Mouse (Mus musculus) neural tube, embryonic 14.5 days (tissue): ENCODE results near the gene Msantd4. TPM values are rescaled to one million over a fixed set of nuclear protein-coding genes. Genes with fewer than 3 reads are reported as not detected.
"Not testable (repeated sequence)": the region's sequence is repeated elsewhere in the genome, so short reads cannot be mapped to it uniquely, and the experiment has no call there.

Source experiments
- ATAC-seq: fragments of 200-750 bp; cut with Nextera tagmentation; 2 replicates; pipeline ENCODE4 v1.8.0; 2017; ENCODE audit warnings: low read depth, mild to moderate bottlenecking, moderate TSS enrichment, moderate library complexity
- H3K27ac ChIP-seq: fragments of 300-500 bp; sonication (generic); 2 replicates; pipeline ENCODE4 v1.5.1; 2014; ENCODE audit warnings: low read depth, mild to moderate bottlenecking, control low read depth, low read length, moderate library complexity, mixed read lengths
- H3K27me3 ChIP-seq: fragments of 300-500 bp; sonication (generic); 2 replicates; pipeline ENCODE4 v1.6.1; 2014; ENCODE audit warnings: low read length; ENCODE audit not compliant: control insufficient read depth, insufficient read depth
- H3K36me3 ChIP-seq: fragments of 300-500 bp; sonication (generic); 2 replicates; pipeline ENCODE4 v1.6.1; 2014; ENCODE audit warnings: low read length, mixed read lengths; ENCODE audit not compliant: control insufficient read depth, insufficient read depth
- H3K4me1 ChIP-seq: fragments of 300-500 bp; sonication (generic); 2 replicates; pipeline ENCODE4 v1.6.1; 2014; ENCODE audit warnings: low read length; ENCODE audit not compliant: control insufficient read depth, insufficient read depth
- H3K4me2 ChIP-seq: fragments of 300-500 bp; sonication (generic); 2 replicates; pipeline ENCODE4 v1.6.1; 2014; ENCODE audit warnings: mild to moderate bottlenecking, low read depth, low read length, control low read depth
- H3K4me3 ChIP-seq: fragments of 300-500 bp; sonication (generic); 2 replicates; pipeline ENCODE4 v1.5.1; 2014; ENCODE audit warnings: low read depth, low read length, control low read depth, mixed read lengths
- H3K9ac ChIP-seq: fragments of 300-500 bp; sonication (generic); replicated peaks from 2 replicates; pipeline ENCODE4 v1.6.1; 2014; ENCODE audit warnings: low read depth, mild to moderate bottlenecking, control low read depth, low read length, mixed read lengths
- H3K9me3 ChIP-seq: fragments of 300-500 bp; sonication (generic); 2 replicates; pipeline ENCODE4 v1.6.1; 2016; ENCODE audit warnings: low read length; ENCODE audit not compliant: control insufficient read depth
- WGBS: fragments of 180-500 bp; shearing (Covaris S2); extraction: QIAGEN DNeasy Blood & Tissue Kit; methylation state at CpG from one replicate; pipeline ENCODE4 v1.1.7; 2014; 5-methylcytosine and 5-hydroxymethylcytosine counted together
- microRNA-seq: library from miRNA; unstranded; fragments of <30 nt; microRNA quantifications from one replicate; pipeline ENCODE4, GENCODE M21; 2016
- polyA plus RNA-seq: library from polyadenylated mRNA; unstranded; fragments of >200 nt; fragmentation: Nextera tagmentation; extraction: Ambion mirVana; gene quantifications from 2 replicates; pipeline ENCODE4 v1.2.1, GENCODE M21; 2014

Gene Msantd4
- polyA plus RNA-seq = 44.7 and 54.1 TPM in 2 replicates

- Histone ChIP-seq H3K9ac (peak within 1 kb of the TSS; percentile 68), H3K36me3 (no peaks in the 10 kb centered on the region), H3K27ac (peak within 1 kb of the TSS; percentile 64), H3K4me1 (peaks cover 9% of the 10 kb centered on the region; the same call in 1 of the 2 replicates), H3K9me3 (no peaks in the 10 kb centered on the region), H3K4me3 (peak within 1 kb of the TSS; percentile 67), H3K4me2 (peak within 1 kb of the TSS; percentile 56), H3K27me3 (no peaks in the 10 kb centered on the region)
- ATAC-seq = peak; percentile 100
- 1% methylated on average over 31 of the region's 31 CpGs for WGBS
Measured at GRCm38 (mm10) chr9:4375828-4376639, at the start of gene Msantd4. TSS of gene Msantd4 (plus strand) at chr9:4376562.

- Histone ChIP-seq H3K4me2 (no peak overlapping the region), H3K27me3 (no peaks in the 10 kb centered on the region), H3K9me3 (no peaks in the 10 kb centered on the region), H3K27ac (no peak overlapping the region), H3K4me3 (no peak overlapping the region), H3K9ac (no peak overlapping the region), H3K4me1 (no peaks in the 10 kb centered on the region), H3K36me3 (no peaks in the 10 kb centered on the region)
- WGBS = 91% methylated on average over 1 of the region's 1 CpGs
- ATAC-seq = no peak
Measured at GRCm38 (mm10) chr9:4353163-4353562, 23.2 kb upstream of the Msantd4 start.

GRCm38 (mm10) chr9:4376640-4377120 is 318 bp downstream of the Msantd4 start:
- WGBS = under 1% methylated on average over 15 of the region's 15 CpGs
- ATAC-seq = no peak; the same call in 1 of the 2 replicates

GRCm38 (mm10) chr9:4400801-4401200 is 24.4 kb downstream of the Msantd4 start:
- not testable (repeated sequence) for H3K36me3 ChIP-seq, H3K4me1 ChIP-seq, H3K9me3 ChIP-seq, H3K4me2 ChIP-seq, ATAC-seq, H3K27ac ChIP-seq, H3K27me3 ChIP-seq, H3K9ac ChIP-seq, H3K4me3 ChIP-seq
- 95% methylated on average over 11 of the region's 11 CpGs for WGBS

More at GRCm38 (mm10) chr9:4376640-4377120, 318 bp downstream of the Msantd4 start:
- H3K27me3 ChIP-seq = no peaks in the 10 kb centered on the region
- H3K4me1 ChIP-seq = peaks cover 9% of the 10 kb centered on the region; the same call in 1 of the 2 replicates
- H3K9me3 ChIP-seq = no peaks in the 10 kb centered on the region
- H3K4me3 ChIP-seq = peak overlapping the region; percentile 67
- peak overlapping the region; percentile 56 for H3K4me2 ChIP-seq
- H3K36me3 ChIP-seq = no peaks in the 10 kb centered on the region
- peak overlapping the region; percentile 60; the same call in 1 of the 2 replicates for H3K27ac ChIP-seq
- peak overlapping the region; percentile 68 for H3K9ac ChIP-seq

Small RNA genes within 50 kb of the gene (microRNA-seq; reads per million reads assigned to microRNA genes)
- gene Gm23992 = not detected

Other genes with a start within 250 kb of the Msantd4 start
- 35.7 and 37.3 TPM in 2 replicates for gene Aasdhppt, start 67.1 kb upstream of the Msantd4 start, polyA plus RNA-seq
- gene Kbtbd3, start 66.7 kb upstream of the Msantd4 start, polyA plus RNA-seq = 13.8 and 14.5 TPM in 2 replicates